Mouse (Mus musculus) heart, embryonic 11.5 days (tissue): ENCODE results near the gene Dcxr. TPM values are rescaled to one million over a fixed set of nuclear protein-coding genes. Genes with fewer than 3 reads are reported as not detected.

ENCODE experiments used
- ATAC-seq: fragments of 200-750 bp; cut with Nextera tagmentation; replicated peaks from 2 replicates; pipeline ENCODE4 v1.8.0; 2017; ENCODE audit warnings: moderate library complexity; ENCODE audit not compliant: insufficient number of reproducible peaks, low FRiP score, low TSS enrichment
- H3K27ac ChIP-seq: fragments of 300-500 bp; sonication (generic); 2 replicates; pipeline ENCODE4 v1.5.1; 2014; ENCODE audit warnings: mild to moderate bottlenecking, low read depth, low read length
- H3K27me3 ChIP-seq: fragments of 300-500 bp; sonication (generic); 2 replicates; pipeline ENCODE4 v1.6.1; 2014; ENCODE audit warnings: mild to moderate bottlenecking, low read length, mixed read lengths; ENCODE audit not compliant: control insufficient read depth, insufficient read depth
- H3K36me3 ChIP-seq: fragments of 300-500 bp; sonication (generic); 2 replicates; pipeline ENCODE4 v1.6.1; 2014; ENCODE audit warnings: mild to moderate bottlenecking, low read length, moderate library complexity, mixed read lengths; ENCODE audit not compliant: control insufficient read depth, insufficient read depth
- H3K4me1 ChIP-seq: fragments of 300-500 bp; sonication (generic); 2 replicates; pipeline ENCODE4 v1.6.1; 2014; ENCODE audit warnings: low read length; ENCODE audit not compliant: control insufficient read depth, insufficient read depth
- H3K4me2 ChIP-seq: fragments of 300-500 bp; sonication (generic); 2 replicates; pipeline ENCODE4 v1.6.1; 2014; ENCODE audit warnings: mild to moderate bottlenecking, moderate library complexity
- H3K4me3 ChIP-seq: fragments of 300-500 bp; sonication (generic); 2 replicates; pipeline ENCODE4 v1.5.1; 2014; ENCODE audit warnings: low read depth, low read length
- H3K9ac ChIP-seq: fragments of 300-500 bp; sonication (generic); 2 replicates; pipeline ENCODE4 v1.6.1; 2014; ENCODE audit warnings: mild to moderate bottlenecking, low read depth, low read length, moderate library complexity
- H3K9me3 ChIP-seq: fragments of 300-500 bp; sonication (generic); replicated peaks from 2 replicates; pipeline ENCODE4 v1.6.1; 2016; ENCODE audit warnings: low read length; ENCODE audit not compliant: control insufficient read depth
- WGBS: fragments of 180-500 bp; shearing (Covaris S2); extraction: QIAGEN DNeasy Blood & Tissue Kit; methylation state at CpG from one replicate; pipeline ENCODE4 v1.1.7; 2014; ENCODE audit not compliant: insufficient replicate concordance; 5-methylcytosine and 5-hydroxymethylcytosine counted together
- polyA plus RNA-seq: library from polyadenylated mRNA; unstranded; fragments of >200 nt; fragmentation: Nextera tagmentation; extraction: Ambion mirVana; gene quantifications from 2 replicates; pipeline ENCODE4 v1.2.1, GENCODE M21; 2014

Gene Dcxr
- polyA plus RNA-seq, 1 experiment from 2014 or later, result 5.1 TPM

DNA sequence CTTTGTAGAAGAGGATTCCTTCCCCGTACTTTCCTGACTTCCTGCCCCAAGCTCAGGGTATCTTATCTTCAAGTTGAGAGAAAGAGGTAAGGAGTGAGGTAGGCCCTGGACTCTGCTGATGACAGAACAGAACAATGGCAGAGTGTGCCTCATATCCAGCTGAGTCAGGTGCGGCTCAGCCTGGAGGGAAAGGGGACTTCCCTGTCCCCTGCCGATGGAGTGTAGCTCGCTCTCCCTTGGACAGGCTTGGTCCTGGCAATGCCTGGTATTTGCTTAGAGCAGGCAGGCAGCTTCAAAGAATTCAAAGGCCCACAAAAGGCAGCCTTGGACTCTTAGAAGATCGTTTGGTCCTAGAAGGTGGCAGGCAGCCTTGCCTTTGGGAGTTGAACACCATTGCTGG lies 21.0 kb downstream of the Dcxr start:
- 50% methylated on average over 5 of the region's 5 CpGs for WGBS
- H3K27ac ChIP-seq, result no peak overlapping the region
- no peaks in the 10 kb centered on the region for H3K27me3 ChIP-seq
- peaks cover 6% of the 10 kb centered on the region for H3K36me3 ChIP-seq
- peaks cover 45% of the 10 kb centered on the region for H3K4me1 ChIP-seq
- H3K9ac ChIP-seq, result no peak overlapping the region
- H3K9me3 ChIP-seq, result no peaks in the 10 kb centered on the region
- no peak overlapping the region for H3K4me2 ChIP-seq
- H3K4me3 ChIP-seq, result no peak overlapping the region
- ATAC-seq, result no peak

DNA sequence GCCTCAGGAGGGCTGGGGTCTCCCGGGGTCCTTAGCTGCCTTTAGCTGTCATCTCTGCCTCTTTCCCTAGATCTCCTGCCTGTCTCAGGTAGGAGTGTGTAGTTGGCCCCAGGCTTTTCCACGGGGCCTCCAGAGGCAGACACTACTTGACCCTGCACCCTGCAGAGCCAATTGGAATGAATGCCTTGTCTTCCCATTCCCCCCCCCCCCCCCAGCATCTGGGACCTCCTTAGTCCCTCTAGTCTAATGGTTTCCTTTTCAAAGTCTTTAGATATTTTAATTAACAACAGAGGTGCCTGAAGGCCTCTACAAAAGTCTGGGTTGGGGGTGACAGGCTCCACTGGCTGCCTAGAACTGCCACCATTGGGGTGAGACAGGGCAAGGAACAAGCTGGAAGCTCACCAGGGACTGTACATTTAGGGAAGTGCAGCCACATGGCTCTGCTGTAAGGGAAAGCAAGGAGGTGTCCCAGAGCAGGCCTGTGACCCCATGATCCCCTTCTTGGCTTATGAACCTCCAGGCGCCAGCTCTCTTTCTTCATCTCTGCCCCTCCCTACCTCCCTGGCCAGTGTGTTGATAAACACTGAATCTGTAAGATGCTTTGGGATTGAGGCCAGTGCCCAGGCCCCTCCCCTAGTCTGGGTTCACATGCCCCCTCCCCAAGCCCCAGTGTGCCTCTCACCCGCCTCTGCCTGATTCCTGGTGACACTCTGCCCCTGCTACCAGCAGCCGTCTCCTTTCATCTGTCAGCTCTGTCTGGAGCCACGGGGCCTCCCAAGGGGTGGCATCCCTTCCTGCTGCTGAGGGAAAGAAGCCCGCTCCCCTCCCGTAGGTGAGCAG lies 22.4 kb downstream of the Dcxr start:
- H3K4me2 ChIP-seq, result peak overlapping the region; percentile 49; the same call in 1 of the 2 replicates
- H3K36me3 ChIP-seq, result peaks cover 6% of the 10 kb centered on the region
- no peaks in the 10 kb centered on the region for H3K27me3 ChIP-seq
- peak overlapping the region; percentile 75 for H3K27ac ChIP-seq
- ATAC-seq, result 0 out of 2 replicates have a peak, but pooled peaks have one; percentile 28
- no peaks in the 10 kb centered on the region for H3K9me3 ChIP-seq
- WGBS, result 24% methylated on average over 8 of the region's 8 CpGs
- H3K9ac ChIP-seq, result peak overlapping the region; percentile 59
- no peak overlapping the region for H3K4me3 ChIP-seq
- peaks cover 45% of the 10 kb centered on the region for H3K4me1 ChIP-seq

- Histone ChIP-seq H3K4me2 (peak overlapping the region; percentile 49; the same call in 1 of the 2 replicates), H3K9ac (peak overlapping the region; percentile 59), H3K9me3 (no peaks in the 10 kb centered on the region), H3K4me3 (no peak overlapping the region), H3K4me1 (peaks cover 45% of the 10 kb centered on the region), H3K36me3 (no peaks in the 10 kb centered on the region; the same call in 1 of the 2 replicates), H3K27me3 (no peaks in the 10 kb centered on the region), H3K27ac (peak overlapping the region; percentile 75)
- ATAC-seq, result no peak
- WGBS, result 41% methylated on average over 15 of the region's 15 CpGs
Measured at GRCm38 (mm10) chr11:120703696-120704454, 23.2 kb downstream of the Dcxr start.

GRCm38 (mm10) chr11:120697741-120698140 lies 29.3 kb downstream of the Dcxr start:
- Histone ChIP-seq H3K27ac (peak overlapping the region; percentile 84), H3K4me3 (no peak overlapping the region), H3K4me2 (no peak overlapping the region; the same call in 1 of the 2 replicates), H3K36me3 (peaks cover 3% of the 10 kb centered on the region; the same call in 1 of the 2 replicates), H3K9ac (peak overlapping the region; percentile 17; the same call in 1 of the 2 replicates), H3K9me3 (no peaks in the 10 kb centered on the region), H3K27me3 (no peaks in the 10 kb centered on the region), H3K4me1 (peaks cover 37% of the 10 kb centered on the region)
- 0 out of 2 replicates have a peak, but pooled peaks have one; percentile 29 for ATAC-seq
- WGBS, result 28% methylated on average over 10 of the region's 10 CpGs

DNA sequence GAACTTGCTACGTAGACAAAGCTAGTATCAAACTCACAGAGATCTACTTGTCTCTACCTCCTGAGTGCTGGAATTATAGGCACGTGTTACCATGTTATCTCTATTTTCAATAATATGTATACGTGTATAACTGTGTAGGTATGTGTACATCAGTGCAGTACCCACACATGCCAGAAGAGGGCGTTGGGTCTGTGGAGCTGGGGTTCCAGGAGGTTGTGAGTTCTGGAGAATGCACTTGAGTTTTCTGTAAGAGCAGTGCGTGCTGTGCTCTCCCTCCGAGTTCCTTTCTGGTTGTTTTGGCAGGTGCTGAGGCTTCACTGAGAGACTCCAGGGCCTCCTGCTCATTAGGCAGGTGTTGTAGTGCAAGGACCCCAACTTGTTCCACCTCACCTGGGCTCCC lies 30.5 kb downstream of the Dcxr start:
- Histone ChIP-seq H3K9ac (no peak overlapping the region), H3K9me3 (no peaks in the 10 kb centered on the region), H3K36me3 (peaks cover 3% of the 10 kb centered on the region; the same call in 1 of the 2 replicates), H3K27ac (no peak overlapping the region), H3K27me3 (no peaks in the 10 kb centered on the region), H3K4me2 (no peak overlapping the region), H3K4me3 (no peak overlapping the region), H3K4me1 (peaks cover 37% of the 10 kb centered on the region)
- ATAC-seq, result no peak
- WGBS, result 82% methylated on average over 6 of the region's 6 CpGs

- Histone ChIP-seq H3K4me2 (peak overlapping the region; percentile 7; the same call in 1 of the 2 replicates), H3K9ac (0 out of 2 replicates have a peak overlapping the region, but pooled peaks have one; percentile 44), H3K4me3 (no peak overlapping the region), H3K4me1 (peaks cover 37% of the 10 kb centered on the region), H3K9me3 (no peaks in the 10 kb centered on the region), H3K27me3 (no peaks in the 10 kb centered on the region), H3K36me3 (peaks cover 3% of the 10 kb centered on the region; the same call in 1 of the 2 replicates), H3K27ac (peak overlapping the region; percentile 74)
- 54% methylated on average over 12 of the region's 12 CpGs for WGBS
- ATAC-seq, result no peak; the same call in 1 of the 2 replicates
Measured at GRCm38 (mm10) chr11:120695641-120696040, 31.4 kb downstream of the Dcxr start.

DNA sequence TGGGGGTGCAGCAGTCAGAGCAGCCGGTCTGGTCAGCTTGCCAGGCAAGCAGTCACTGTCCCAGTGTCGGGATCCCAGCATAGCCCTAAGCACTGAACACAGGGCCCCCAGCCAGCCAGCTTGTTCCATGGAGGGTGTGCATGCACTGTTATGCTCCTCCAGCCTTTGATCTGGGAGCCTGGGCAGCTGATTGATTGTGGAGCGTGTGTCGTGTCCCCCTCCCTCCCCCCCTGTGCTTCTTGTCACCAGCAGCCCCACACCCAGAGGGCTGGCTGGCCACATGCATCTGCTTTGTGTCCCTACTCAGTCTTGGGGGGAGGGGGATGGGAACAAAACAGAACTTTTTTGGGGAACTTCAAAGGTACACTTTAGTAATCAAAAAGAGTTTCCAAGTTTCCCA lies 31.9 kb downstream of the Dcxr start:
- Histone ChIP-seq H3K4me1 (peaks cover 37% of the 10 kb centered on the region), H3K4me2 (no peak overlapping the region), H3K27ac (peak overlapping the region; percentile 74), H3K9ac (no peak overlapping the region; the same call in 1 of the 2 replicates), H3K36me3 (peaks cover 5% of the 10 kb centered on the region), H3K27me3 (no peaks in the 10 kb centered on the region), H3K9me3 (no peaks in the 10 kb centered on the region), H3K4me3 (no peak overlapping the region)
- 0 out of 2 replicates have a peak, but pooled peaks have one; percentile 53 for ATAC-seq
- WGBS, result 22% methylated on average over 4 of the region's 4 CpGs

- Histone ChIP-seq H3K4me2 (no peak overlapping the region), H3K27me3 (no peaks in the 10 kb centered on the region), H3K36me3 (peaks cover 9% of the 10 kb centered on the region; the same call in 1 of the 2 replicates), H3K4me1 (peaks cover 32% of the 10 kb centered on the region), H3K4me3 (no peak overlapping the region), H3K9ac (no peak overlapping the region), H3K9me3 (no peaks in the 10 kb centered on the region), H3K27ac (no peak overlapping the region)
- ATAC-seq, result no peak
- 86% methylated on average over 3 of the region's 3 CpGs for WGBS
Measured at GRCm38 (mm10) chr11:120693461-120693860, 33.6 kb downstream of the Dcxr start.
